Mouse (Mus musculus): ENCODE results near the gene Ghdc. TPM values are rescaled to one million over a fixed set of nuclear protein-coding genes. Genes with fewer than 3 reads are reported as not detected.

Gene Ghdc
- polyA plus RNA-seq, 1 experiment = 10.0 TPM

- no peak overlapping the region for H3K27ac ChIP-seq (ENCODE audit: insufficient read depth, low read depth, low read length)
- TF ChIP-seq CTCF (IDR thresholded peaks at IDR 0.05; ENCODE audit: extremely low read depth, insufficient read length, insufficient replicate concordance, low read depth, low read length) (no peak), POLR2A (IDR thresholded peaks at IDR 0.05; ENCODE audit: low read depth, low read length) (no peak)
- WGBS = 4% methylated on average over 35 of the region's 35 CpGs
- peaks cover 9% of the 10 kb centered on the region for H3K27me3 ChIP-seq (ENCODE audit: control insufficient read depth, insufficient read depth, low read length)
- H3K36me3 ChIP-seq (ENCODE audit: control insufficient read depth, insufficient read depth, low read length) = no peaks in the 10 kb centered on the region
- peak overlapping the region; percentile 29 for H3K4me3 ChIP-seq (ENCODE audit: low read depth, low read length)
- peaks cover 13% of the 10 kb centered on the region for H3K4me1 ChIP-seq (ENCODE audit: control insufficient read depth, insufficient read depth, insufficient read length, low read length)
Observed at GRCm38 (mm10) chr11:100758707-100759610, 11.8 kb downstream of the Ghdc start.

DNA sequence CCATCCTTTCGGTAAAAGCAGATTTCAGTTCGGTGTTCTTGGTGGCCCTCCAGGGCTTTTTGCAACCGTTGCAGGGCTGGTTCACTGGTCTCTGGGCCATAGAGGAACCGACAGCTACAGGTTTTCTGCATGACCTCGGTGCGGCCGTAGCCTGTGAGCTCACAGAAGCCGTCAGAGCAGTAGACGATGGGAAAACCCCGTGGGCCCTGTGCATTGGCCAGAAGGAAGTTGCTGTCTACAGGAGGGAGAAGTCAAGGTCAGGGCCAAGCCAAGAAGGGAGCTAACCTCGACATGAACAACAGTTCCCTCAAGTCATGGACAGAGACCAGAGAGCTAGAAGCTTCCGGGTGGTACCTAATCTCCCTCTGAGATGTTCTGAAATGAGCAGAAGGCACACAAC is 13.2 kb downstream of the Ghdc start:
- no peaks in the 10 kb centered on the region for H3K36me3 ChIP-seq (ENCODE audit: control insufficient read depth, insufficient read depth, low read length)
- 74% methylated on average over 12 of the region's 12 CpGs for WGBS
- peaks cover 13% of the 10 kb centered on the region for H3K4me1 ChIP-seq (ENCODE audit: control insufficient read depth, insufficient read depth, insufficient read length, low read length)
- TF ChIP-seq POLR2A (IDR thresholded peaks at IDR 0.05; ENCODE audit: low read depth, low read length) (no peak), CTCF (IDR thresholded peaks at IDR 0.05; ENCODE audit: extremely low read depth, insufficient read length, insufficient replicate concordance, low read depth, low read length) (no peak)
- H3K27me3 ChIP-seq (ENCODE audit: control insufficient read depth, insufficient read depth, low read length) = peaks cover 9% of the 10 kb centered on the region
- no peak overlapping the region for H3K4me3 ChIP-seq (ENCODE audit: low read depth, low read length)
- no peak overlapping the region for H3K27ac ChIP-seq (ENCODE audit: insufficient read depth, low read depth, low read length)

DNA sequence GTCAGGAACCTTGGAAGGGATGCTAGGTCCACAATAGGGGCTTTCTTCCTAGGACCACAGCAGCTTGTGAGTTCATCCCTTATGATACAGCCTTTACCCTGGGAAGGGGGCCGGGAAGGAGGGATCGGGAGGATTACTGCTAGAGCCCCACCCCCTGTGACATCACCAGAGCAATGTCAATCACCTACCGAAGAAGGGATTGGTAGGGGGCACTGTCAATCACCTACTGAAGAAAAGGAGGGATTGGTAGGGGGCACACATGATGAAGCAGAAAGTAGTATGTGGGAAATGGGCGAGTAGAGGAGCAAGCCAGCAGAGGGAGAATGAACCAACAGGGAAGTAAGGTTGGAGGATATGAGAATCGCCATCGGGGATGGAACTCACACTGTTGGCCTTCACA is 14.3 kb downstream of the Ghdc start:
- Histone ChIP-seq H3K27me3 (ENCODE audit: control insufficient read depth, insufficient read depth, low read length) (peaks cover 9% of the 10 kb centered on the region), H3K4me1 (ENCODE audit: control insufficient read depth, insufficient read depth, insufficient read length, low read length) (peaks cover 9% of the 10 kb centered on the region), H3K27ac (ENCODE audit: insufficient read depth, low read depth, low read length) (no peak overlapping the region), H3K36me3 (ENCODE audit: control insufficient read depth, insufficient read depth, low read length) (no peaks in the 10 kb centered on the region), H3K4me3 (ENCODE audit: low read depth, low read length) (no peak overlapping the region)
- WGBS = 53% methylated on average over 6 of the region's 6 CpGs
- TF ChIP-seq CTCF (IDR thresholded peaks at IDR 0.05; ENCODE audit: extremely low read depth, insufficient read length, insufficient replicate concordance, low read depth, low read length) = no peak
- TF ChIP-seq POLR2A (IDR thresholded peaks at IDR 0.05; ENCODE audit: low read depth, low read length) = no peak

GRCm38 (mm10) chr11:100754693-100755057 is 16.1 kb downstream of the Ghdc start:
- Histone ChIP-seq H3K4me3 (ENCODE audit: low read depth, low read length) (no peak overlapping the region), H3K4me1 (ENCODE audit: control insufficient read depth, insufficient read depth, insufficient read length, low read length) (peaks cover 6% of the 10 kb centered on the region), H3K36me3 (ENCODE audit: control insufficient read depth, insufficient read depth, low read length) (no peaks in the 10 kb centered on the region), H3K27me3 (ENCODE audit: control insufficient read depth, insufficient read depth, low read length) (peaks cover 8% of the 10 kb centered on the region), H3K27ac (ENCODE audit: insufficient read depth, low read depth, low read length) (no peak overlapping the region)
- TF ChIP-seq POLR2A (IDR thresholded peaks at IDR 0.05; ENCODE audit: low read depth, low read length) (no peak), CTCF (IDR thresholded peaks at IDR 0.05; ENCODE audit: extremely low read depth, insufficient read length, insufficient replicate concordance, low read depth, low read length) (no peak)
- 89% methylated on average over 3 of the region's 3 CpGs for WGBS

- peaks cover 3% of the 10 kb centered on the region for H3K4me1 ChIP-seq (ENCODE audit: control insufficient read depth, insufficient read depth, insufficient read length, low read length)
- H3K27ac ChIP-seq (ENCODE audit: insufficient read depth, low read depth, low read length) = no peak overlapping the region
- 74% methylated on average over 12 of the region's 12 CpGs for WGBS
- peaks cover 3% of the 10 kb centered on the region for H3K27me3 ChIP-seq (ENCODE audit: control insufficient read depth, insufficient read depth, low read length)
- TF ChIP-seq POLR2A (IDR thresholded peaks at IDR 0.05; ENCODE audit: low read depth, low read length) = no peak
- TF ChIP-seq CTCF (IDR thresholded peaks at IDR 0.05; ENCODE audit: extremely low read depth, insufficient read length, insufficient replicate concordance, low read depth, low read length) = no peak
- no peak overlapping the region for H3K4me3 ChIP-seq (ENCODE audit: low read depth, low read length)
- no peaks in the 10 kb centered on the region for H3K36me3 ChIP-seq (ENCODE audit: control insufficient read depth, insufficient read depth, low read length)
Observed at GRCm38 (mm10) chr11:100754021-100754692, 16.6 kb downstream of the Ghdc start.

DNA sequence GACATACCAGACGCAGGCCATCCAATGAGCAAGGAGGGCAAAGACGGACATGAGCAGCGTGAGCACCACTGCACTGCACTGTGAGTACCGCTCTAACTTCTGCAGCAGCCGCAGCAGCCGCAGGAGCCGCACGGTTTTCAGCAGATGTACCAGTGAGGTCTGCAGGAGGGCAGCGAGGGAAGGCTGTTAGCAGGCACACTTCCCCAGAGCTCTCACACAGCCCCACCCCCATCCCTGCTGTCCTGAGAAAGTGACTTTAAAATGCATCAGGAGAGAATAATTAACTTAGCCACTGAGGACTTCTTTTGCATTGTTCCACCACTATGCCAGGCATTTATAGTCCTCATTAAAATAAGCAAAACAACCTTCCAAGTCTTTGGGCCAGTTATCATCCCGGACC is 18.5 kb downstream of the Ghdc start:
- Histone ChIP-seq H3K27ac (ENCODE audit: insufficient read depth, low read depth, low read length) (no peak overlapping the region), H3K4me3 (ENCODE audit: low read depth, low read length) (no peak overlapping the region), H3K27me3 (ENCODE audit: control insufficient read depth, insufficient read depth, low read length) (no peaks in the 10 kb centered on the region), H3K36me3 (ENCODE audit: control insufficient read depth, insufficient read depth, low read length) (no peaks in the 10 kb centered on the region), H3K4me1 (ENCODE audit: control insufficient read depth, insufficient read depth, insufficient read length, low read length) (peaks cover 2% of the 10 kb centered on the region; the same call in 1 of the 2 replicates)
- TF ChIP-seq CTCF (IDR thresholded peaks at IDR 0.05; ENCODE audit: extremely low read depth, insufficient read length, insufficient replicate concordance, low read depth, low read length) = no peak
- no peak for TF ChIP-seq POLR2A (IDR thresholded peaks at IDR 0.05; ENCODE audit: low read depth, low read length)
- WGBS = 27% methylated on average over 10 of the region's 10 CpGs

DNA sequence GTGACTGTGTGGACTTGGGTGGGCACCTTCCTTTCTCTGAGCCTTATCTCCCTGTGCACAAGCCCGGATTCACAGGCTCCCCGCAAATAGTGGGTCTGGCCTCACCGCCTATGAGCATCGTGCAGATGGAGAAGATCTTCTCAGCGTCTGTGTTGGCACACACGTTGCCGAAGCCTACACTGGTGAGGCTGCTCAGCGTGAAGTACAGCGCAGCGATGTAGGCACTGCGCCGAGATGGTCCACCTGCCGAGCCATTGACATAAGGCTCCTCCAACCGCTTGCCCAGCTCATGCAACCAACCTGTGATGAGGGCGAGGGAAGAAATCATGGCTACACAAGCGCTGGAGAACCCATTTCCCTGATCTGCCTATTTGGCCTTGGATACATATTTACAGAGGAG is 20.6 kb downstream of the Ghdc start:
- WGBS = 85% methylated on average over 16 of the region's 16 CpGs
- Histone ChIP-seq H3K27ac (ENCODE audit: insufficient read depth, low read depth, low read length) (no peak overlapping the region), H3K4me3 (ENCODE audit: low read depth, low read length) (no peak overlapping the region), H3K4me1 (ENCODE audit: control insufficient read depth, insufficient read depth, insufficient read length, low read length) (peaks cover 2% of the 10 kb centered on the region; the same call in 1 of the 2 replicates), H3K36me3 (ENCODE audit: control insufficient read depth, insufficient read depth, low read length) (no peaks in the 10 kb centered on the region), H3K27me3 (ENCODE audit: control insufficient read depth, insufficient read depth, low read length) (no peaks in the 10 kb centered on the region)
- no peak for TF ChIP-seq POLR2A (IDR thresholded peaks at IDR 0.05; ENCODE audit: low read depth, low read length)
- TF ChIP-seq CTCF (IDR thresholded peaks at IDR 0.05; ENCODE audit: extremely low read depth, insufficient read length, insufficient replicate concordance, low read depth, low read length) = no peak

Data from small intestine, adult 2 months (tissue).